Mouse (Mus musculus) lung, adult 18-20 months (tissue): ENCODE measurements around the gene Pip5k1a.
"Not testable (repeated sequence)": the region's sequence is repeated elsewhere in the genome, so short reads cannot be mapped to it uniquely, and the experiment has no call there.

ENCODE experiments used
- DNase-seq, 2 experiments: peaks; one replicate each; pipeline ENCODE4 v3.0.0; 2022; ENCODE audit warnings: mixed read lengths in 2 of 2

Gene Pip5k1a

DNA sequence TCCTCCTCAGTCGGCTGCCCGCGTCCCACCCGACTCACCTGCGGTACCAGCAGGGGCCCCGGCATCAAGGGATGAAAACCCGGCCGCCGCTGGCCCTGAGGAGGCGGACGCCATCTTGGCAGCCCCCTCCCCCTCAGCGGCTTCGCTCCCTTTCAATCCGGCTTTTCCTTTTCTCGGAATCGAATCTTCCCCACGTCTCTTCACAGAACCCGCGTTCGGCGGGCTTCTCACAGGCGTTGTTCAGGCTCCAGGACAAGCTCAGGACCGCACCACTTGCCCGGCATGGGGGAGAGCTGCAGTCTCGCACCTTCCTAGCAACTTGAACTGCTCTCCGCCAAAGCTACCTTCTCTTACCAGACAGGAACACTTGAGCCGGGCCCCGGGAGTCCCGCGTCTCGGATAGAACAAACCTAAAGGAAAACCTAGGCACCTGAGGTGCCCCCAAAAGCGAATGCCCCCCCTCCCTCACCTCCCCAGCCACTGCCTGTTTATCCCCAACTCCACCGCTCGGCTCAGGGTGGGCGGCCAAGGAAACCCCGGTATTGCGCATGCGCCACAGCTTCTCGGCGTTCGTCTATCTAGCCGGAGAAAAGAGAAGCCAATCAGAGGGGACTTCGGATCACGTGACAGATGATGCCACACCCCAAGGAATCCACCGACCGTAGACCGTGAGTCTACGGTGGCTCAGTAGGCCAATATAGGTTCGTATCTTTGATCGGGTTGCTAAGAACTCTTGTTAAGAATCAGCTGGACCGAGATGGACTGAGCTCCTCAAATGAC lies at the start of gene Pip5k1a:
TSS of gene Pip5k1a (minus strand) at position 593 of the 780 bp plus-strand sequence.
- DNase-seq: peak; percentile 96 to 98

DNA sequence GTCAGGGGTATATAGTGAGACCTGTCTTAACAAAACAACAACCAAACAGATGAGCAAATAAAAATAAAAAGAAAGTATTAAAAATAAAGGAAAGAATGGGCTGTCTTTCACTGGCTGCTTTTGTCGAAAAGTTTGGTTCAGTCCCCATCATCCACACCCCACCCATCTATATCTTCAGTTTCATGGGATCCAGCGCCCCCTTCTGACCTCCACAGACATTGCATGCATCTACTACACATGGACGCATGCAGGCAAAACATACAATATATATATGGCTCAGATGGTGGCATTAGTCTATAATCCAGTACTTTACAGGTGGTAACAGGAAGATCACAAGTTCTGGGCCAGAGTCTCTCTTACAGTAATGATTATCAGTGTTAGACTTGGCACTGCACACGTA lies 47.1 kb upstream of the Pip5k1a start:
- peak; percentile 36 to 45 for DNase-seq

DNA sequence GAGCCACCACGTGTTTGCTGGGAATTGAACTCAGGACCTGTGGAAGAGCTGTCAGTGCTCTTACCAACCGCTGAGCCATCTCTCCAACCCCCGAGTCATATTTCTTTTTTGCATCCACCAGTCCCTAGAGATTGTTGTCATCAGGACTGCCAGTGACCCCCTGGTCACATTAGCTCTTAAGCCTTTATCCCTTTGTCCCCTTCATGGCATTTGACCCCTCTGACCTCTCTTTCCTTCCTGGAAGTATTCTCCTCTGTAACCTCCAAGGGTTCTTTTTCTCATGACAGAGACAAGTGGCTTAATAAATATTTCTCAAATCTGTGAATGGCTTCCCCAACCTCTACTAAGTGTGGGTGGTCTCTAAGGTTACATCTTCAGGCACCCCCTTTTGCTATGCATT lies 41.2 kb upstream of the Pip5k1a start:
- no peak for DNase-seq

DNA sequence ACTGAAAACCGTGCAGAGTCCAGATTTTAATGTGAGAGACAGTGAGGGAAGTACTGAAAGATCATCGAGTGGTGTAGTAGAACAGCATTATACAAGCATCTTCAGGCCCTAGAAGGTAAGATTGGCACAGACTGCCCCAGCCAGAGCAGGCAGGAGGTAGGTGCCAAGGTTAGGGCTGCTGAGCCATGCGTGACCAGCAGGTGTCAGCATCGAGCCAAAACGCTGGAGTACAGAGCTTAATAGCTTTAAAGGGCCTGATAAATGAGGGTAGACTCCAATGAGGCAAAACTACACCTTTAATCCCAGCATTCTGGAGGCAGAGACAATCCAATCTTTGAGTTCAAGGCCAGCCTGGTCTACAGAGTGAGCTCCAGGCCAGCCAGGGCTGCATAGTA lies 35.9 kb upstream of the Pip5k1a start:
- DNase-seq: peak; percentile 87

DNA sequence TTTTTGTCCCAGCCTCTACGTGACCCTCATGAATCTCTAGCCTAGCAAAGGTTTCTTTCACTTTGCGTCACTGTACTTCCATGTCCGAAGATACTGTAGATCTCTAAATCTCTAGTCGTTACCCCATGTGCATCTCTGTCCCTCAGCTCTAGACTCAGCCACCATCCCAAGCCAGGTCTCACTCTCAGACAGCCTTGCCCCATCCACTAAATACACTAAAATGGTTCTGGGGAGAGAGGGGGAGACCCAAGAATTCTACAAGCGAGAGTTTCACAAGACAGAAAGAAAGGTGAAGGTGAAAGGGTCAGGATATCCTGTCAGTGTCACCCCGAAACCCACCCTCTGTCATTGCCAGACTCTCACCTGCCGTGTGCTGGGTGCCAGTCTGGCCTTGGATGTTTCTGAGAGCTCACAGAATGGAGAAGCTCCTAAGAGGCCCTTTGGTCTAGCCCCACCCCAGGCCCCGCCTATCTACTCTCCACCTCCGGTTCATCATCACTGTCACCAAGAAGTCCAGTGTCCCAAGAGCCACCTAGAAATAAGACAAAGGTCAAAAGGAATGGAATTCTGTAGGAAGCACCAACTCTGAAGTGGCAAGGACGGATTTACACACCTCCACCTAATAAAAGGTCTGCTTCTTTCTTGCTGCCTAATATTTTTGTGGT lies 35.4 kb upstream of the Pip5k1a start, which contains the start of gene Tnfaip8l2:
TSS of gene Tnfaip8l2 (minus strand) at position 409 of the 665 bp plus-strand sequence.
- peak; percentile 54 to 69 for DNase-seq

DNA sequence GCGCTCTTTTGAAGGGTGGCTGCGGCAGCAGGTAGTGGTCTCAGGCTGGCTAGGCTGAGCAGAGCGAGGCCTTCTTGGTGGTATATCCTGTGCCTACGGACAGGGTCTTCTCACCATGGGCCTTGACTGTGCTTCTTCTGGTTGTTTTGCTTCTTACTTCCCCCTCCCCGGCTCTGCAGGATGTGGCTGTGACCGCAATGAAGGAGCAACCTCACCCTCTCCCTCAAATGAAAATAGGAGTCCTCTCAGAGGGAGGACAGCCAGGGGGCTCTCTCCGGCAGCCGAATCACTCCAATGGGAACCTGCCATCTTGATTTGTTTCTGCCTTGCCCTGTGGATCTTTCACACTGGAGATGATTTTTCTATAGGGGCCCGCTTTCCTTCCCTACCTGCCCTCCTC lies 34.7 kb upstream of the Pip5k1a start:
- DNase-seq: no peak

DNA sequence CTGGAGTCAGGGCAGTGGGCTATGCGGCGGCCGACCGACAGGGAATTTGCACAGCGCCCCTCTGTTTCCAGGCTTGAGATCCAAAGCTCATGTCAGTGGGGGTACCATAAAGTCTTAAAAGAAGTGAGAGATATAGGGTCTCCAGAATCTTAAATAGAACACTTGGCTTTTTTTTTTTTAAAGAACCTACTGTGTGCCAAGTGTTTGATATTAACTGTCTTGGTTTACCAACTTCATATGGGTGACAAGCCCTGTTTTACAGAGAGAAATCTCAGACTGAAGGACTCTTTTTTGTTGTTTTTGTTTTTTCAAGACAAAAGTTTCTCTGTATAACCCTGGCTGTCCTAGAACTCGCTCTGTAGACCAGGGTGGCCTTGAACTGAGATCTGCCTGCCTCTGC lies 34.1 kb upstream of the Pip5k1a start:
- no peak for DNase-seq

DNA sequence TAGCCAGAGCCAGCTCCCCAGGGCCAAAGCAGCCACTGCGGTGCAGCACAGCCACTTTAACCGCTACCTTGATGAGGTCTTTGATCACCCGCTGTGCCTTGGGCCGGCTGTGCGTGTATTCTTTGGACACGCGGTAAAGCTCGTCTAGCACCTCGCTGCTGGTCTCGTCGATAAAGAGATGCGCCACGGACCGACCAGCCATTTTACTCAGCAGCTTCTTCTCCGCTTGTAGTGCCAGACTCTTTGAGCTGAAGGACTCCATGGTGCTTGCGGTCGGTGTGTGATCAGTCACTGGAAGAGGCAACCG lies 33.5 kb upstream of the Pip5k1a start:
- no peak for DNase-seq

DNA sequence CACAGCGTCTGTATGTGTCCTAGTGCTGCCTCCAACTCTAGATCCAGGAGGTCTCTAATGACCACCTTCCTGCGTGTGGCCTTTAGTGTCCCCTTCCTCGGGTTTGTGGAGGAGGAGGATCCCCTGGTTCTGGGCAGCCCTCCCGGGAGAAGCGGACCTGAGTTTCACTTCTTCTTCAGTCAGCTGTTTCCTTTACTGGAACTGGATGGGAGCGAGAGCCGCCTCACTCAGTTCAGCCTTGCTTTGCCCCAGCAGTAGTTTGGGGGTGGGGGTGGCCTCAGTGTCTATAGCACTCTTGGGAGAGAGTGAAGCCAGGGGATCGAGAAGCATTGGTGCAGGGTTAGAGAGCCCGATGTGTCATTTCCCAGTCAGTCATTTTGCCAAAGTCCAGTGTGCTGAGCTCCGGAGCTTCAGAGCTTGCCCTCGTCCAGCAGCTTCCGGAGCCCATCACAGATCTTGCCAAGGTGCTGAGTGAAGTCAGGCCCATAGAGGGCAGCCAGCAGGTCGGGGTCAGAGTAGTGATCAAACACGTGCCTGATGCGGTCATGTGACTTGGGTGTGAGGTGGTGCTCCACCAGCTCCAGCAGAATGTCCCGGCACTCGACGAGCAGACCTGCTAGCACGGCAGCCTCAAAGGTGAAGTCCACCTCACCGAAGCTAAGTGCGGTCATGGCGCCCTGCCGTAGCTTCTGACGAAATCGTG lies 33.0 kb upstream of the Pip5k1a start:
- no peak for DNase-seq

DNA sequence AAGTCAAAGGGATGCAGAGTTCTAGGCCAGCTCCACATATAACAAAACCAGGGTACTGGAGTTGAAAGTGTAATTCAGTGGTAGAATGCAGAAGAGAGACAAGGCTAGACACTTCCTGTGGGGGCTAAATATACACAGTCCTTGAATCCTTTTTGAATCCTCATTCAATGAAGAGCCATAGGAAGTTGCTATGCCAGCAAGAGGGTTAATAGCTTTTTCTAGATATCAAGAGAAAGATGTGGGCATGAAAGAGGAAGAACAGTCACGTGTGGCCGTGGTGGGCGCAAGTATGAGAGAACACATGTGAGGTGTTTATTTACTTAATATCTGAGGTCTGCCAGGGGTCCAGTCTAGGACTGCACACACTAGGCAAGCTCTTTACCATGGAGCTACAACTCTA lies 29.6 kb upstream of the Pip5k1a start:
- no peak for DNase-seq

DNA sequence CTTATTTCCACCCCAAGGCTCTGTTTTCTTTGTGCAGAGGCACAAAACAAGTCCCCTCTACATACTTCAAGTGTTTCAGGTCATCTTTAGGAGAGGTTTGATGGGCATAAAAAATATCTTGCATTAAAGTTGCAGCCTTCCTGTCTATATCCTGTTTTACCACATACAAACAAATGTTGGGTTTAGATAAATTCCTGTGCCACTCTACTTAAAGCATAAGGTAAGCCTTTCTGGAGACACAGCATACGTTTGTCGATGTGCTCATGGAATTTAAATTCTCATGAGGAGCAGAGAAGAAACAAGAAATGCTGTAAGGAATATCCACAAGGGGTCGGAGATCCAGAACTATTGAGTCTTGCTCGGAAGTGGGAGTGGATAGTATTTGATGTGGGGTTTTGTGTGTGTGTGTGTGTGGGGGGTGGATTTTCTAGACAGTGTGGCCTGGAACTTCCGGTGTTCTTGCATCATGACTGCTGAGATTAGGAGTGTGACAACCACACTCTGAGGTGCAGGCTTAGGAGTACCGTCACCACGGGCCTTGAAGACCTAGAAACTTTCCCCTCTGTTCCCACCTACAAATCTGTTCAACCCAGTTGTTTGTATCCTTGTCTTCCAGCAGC lies 28.8 kb upstream of the Pip5k1a start:
- DNase-seq: no peak

DNA sequence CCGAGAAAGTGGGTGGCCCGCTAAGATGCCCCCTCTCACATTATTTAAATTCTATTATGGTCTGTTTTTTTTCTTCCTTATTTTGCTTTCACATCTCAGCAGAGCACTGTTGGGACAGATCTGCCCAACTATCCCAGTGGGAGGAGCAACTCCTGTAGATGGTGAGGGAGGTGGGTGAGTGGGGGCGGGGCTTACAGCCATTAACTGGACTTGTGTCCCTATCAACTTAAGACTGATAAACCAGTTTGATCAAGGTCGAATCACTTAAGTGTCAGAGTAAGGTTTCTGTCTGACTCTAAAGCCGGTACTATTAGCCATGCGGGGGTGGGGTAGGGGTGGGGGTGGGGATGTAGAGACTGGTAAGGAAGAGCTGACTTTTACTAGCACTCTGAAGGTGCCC lies 28.3 kb upstream of the Pip5k1a start:
- peak; percentile 72 to 79 for DNase-seq

DNA sequence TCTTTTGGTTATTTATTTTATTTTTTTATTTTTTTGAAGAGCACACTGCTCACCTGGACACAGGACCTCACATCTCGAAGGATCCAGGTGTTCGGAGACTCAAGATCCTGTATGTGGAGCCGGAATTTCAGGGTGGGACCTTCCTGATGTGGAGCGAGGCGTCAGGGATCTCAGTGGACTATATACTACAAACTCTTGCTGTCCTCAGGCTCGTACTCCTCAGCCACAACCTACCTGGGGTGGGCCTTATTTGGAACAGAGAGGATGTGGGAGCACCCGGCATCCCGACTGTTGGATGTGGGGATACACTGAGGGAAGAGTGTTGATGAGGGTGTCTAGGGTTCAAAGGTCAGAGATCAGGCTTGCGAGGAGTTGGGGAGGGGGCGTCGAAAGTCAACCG lies 27.4 kb upstream of the Pip5k1a start:
- DNase-seq: not testable (repeated sequence)

DNA sequence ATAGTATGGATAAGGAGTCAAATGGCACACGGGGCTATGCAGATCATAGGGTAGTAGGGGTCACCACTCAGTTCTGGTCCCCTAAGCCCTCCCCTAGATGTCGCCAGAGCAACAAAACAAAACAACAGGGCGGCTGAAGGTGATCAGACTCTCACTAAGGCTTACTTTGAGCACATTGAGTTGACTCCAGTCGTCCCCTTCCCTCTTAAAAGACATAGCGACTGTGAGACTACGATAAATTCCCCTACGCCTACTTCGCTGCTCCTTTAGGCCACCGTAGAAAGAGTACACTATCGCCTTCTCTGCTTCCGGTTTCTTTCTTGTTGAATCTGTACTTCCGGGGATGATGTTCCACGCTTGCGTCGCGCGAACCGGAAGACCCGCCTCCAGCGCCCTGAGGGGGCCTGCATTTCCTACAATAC lies 27.0 kb upstream of the Pip5k1a start, which contains the start of the genes Scnm1 and Lysmd1:
TSS of gene Scnm1 (minus strand) at position 332 of the 422 bp plus-strand sequence.
TSS of gene Lysmd1 (plus strand) at position 409 of the 422 bp plus-strand sequence.
- peak; percentile 93 to 96 for DNase-seq

DNA sequence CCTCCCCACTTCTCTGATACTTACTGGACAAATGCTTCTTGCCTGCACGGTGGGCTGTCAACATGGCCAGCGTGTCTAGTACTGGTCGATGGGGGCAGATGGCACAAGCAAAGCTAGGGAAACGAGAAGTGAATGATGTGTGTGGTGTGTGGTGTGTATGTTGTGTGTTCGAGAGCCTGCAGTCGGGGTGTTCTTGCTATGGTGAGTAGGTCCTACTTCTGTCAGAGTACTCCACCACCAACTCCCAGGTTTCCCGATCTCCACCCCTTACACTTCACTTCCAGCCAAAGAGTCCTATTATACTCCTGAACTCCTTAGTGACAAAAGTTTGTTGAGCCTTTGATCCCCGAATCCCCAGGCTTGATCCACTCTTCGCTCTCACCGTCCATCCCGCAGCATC lies 26.4 kb upstream of the Pip5k1a start:
- no peak for DNase-seq

DNA sequence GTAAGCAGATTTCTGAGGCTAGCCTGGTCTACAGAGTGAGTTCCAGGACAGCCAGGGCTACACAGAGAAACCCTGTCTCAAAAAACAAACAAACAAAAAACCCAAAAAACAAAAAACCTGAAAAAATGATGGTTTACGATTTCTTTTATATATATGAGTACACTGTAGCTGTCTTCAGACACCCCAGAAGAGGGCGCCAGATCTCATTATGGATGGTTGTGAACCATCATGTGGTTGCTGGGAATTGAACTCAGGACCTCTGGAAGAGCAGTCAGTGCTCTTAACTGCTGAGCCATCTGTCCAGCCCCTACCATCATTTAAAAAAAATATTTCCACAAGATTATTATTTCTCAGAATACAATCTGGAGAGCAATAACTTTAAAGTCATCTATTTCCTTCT lies 25.7 kb upstream of the Pip5k1a start:
- not testable (repeated sequence) for DNase-seq

DNA sequence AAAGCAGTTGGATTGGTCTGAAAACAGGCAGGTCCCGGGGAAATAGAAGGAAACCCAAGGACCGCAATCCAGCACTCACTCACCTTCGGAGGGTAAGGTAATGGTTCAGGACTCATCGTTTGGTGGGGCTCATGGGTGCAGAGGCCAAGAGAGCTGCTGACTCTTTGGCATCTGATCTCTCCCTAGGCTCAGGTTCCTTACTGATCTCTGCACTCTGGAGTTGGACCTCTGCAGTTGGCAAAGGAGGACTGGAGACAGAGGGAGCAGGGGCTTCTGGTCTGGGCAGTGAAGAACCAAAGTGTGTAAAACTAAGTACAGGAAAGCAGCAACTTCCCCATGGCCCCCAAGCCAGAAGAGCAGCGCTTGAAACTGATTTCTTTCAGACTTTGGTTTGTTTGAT lies 23.4 kb upstream of the Pip5k1a start:
- no peak for DNase-seq

DNA sequence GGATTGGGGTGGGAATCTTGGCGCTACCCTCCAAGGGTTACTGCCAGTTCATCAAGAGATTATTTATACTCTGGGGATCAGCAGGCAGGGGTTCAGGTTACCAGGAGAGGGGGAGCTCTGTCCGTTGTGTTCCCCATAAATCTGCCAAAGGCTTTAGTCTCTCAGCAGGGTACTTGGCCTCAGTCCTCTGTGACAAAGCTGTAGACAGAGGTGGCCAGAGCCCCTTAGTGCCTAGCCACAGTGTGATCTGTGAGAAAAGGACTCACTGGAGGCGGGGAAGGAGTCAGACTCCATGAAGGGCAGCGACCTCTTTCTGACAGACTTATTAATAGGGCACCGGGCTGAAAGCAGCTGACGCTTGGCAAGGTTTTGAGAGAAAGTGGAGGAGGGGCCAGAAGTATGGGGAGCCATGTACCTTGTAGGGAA lies 22.5 kb upstream of the Pip5k1a start:
- DNase-seq: no peak

DNA sequence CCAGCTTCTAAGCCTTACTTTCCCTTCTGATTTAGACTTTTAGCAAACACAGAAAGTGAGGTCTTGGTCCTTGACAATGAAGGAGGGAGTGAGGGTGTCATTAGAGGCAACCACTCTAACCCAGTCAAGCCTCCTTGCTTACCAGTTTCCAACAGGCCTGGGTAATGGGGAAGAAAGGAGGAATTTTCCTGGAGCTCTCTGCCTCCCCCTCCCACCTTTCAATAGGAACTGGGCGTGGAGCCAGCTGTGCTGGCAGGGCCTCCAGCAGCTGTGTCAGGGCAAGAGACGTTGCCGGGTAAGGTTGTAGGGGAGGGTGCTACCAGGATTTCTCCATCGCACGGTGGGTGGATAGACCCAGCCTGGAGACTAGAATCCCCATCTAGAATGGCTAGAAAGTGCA lies 18.2 kb upstream of the Pip5k1a start:
- peak; percentile 68 to 74 for DNase-seq

DNA sequence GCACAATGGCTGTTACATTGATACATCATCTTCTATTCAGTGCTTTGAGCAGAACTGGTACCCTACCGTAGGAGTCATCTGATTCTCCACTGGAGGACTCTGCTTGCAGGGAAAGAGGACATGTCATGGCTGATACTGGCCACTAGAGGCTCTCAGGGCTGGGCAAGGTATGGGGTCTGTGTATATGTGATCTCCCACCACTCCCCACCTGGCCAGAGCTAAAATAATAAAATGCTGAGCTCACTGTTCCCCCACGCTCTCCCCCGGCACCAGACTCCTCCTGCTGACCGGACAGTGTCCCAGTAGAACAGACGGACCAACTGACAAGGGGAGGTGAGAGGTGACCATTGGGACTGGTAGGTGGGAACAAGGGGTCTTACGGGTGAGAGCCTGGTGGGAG lies 17.5 kb upstream of the Pip5k1a start, which contains the start of gene Tmod4:
TSS of gene Tmod4 (plus strand) at position 231 of the 400 bp plus-strand sequence.
- no peak for DNase-seq

DNA sequence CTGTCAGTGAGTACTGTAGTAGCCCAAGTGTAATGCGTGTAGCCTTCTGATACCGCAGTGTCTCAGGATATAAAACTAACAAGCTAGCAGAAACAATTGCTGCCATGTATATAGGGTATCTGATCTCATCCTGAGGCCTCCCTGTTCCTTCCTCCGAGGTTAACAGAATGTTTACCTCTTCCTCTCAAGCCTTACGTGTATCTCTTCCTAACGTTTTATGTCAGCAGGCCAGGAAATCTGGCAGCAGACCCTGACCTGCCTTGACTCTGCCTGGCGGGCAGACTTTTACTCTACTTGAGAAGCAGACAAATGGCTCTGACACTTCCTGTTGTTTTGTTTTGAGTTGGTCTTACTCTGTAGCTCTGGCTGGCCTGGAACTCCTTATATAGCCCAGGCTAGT lies 14.8 kb upstream of the Pip5k1a start:
- DNase-seq: no peak

DNA sequence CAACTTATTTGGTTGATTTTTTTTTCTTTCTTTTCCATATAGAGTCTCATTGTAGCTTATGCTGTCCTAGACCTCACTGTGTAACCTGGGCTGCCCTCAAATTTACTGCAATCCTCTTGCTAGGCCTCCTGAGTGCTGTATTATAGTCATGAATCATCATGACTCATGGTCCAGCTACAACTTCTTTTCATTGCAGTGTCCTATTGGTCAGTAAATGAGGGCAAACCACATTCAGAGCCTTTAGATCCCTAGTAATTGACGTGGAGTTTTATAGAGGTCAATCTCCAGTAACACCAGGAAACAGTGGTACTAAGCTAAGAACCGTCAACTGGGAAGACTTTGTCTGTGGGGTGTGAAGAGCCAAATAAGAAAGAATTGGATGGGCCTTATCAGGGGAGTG lies 11.0 kb upstream of the Pip5k1a start:
- no peak for DNase-seq

DNA sequence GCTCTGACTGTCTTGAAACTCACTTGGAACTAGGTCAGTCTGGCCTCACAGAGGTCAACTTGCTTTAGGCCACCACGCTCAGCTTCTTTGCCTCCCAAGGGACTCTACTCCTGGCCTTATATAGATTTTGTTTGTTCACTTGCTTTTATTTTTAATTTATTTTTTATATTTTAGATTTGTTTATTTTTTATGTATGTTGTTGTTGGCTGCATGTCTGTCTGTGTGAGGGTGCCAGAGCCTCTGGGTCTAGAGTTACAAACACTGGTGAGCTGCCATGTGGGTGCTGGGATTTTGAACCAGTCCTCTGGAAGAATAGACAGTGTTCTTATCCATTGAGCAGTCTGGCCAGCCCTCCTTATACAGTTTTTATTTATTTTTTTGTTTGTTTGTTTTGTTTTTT lies 6.0 kb upstream of the Pip5k1a start:
- no peak for DNase-seq
